Mouse (Mus musculus) E14TG2a.4 (cell line): ENCODE measurements around the gene Chil3.

ENCODE experiments used
- CTCF ChIP-seq: conservative IDR thresholded peaks from 2 replicates; pipeline ENCODE4 v1.5.1; 2014; ENCODE audit warnings: low read length
- POU5F1 ChIP-seq: IDR thresholded peaks from 2 replicates; pipeline ENCODE4 v1.6.1; 2014; ENCODE audit warnings: low read length, borderline replicate concordance

- TF ChIP-seq CTCF (no peak), POU5F1 (no peak)
These were observed 23.3 kb downstream of the Chil3 start for GRCm38 (mm10) chr3:106144081-106144480.
